Mouse (Mus musculus): Measurements from ENCODE around the gene Tspan32.

- TF ChIP-seq CTCF (IDR thresholded peaks at IDR 0.05) (no peak), EP300 (IDR thresholded peaks at IDR 0.05; ENCODE audit: insufficient read depth, low read depth, low read length) (no peak), POLR2A (IDR thresholded peaks at IDR 0.05; ENCODE audit: insufficient read depth, low read depth, low read length) (no peak)
Measured at GRCm38 (mm10) chr7:143020764-143021163, 15.9 kb downstream of the Tspan32 start.
